Mouse (Mus musculus) liver, embryonic 13.5 days (tissue): ENCODE results near the gene Gm20696. TPM values are rescaled to one million over a fixed set of nuclear protein-coding genes. Genes with fewer than 3 reads are reported as not detected.

Experiments
- ATAC-seq: fragments of 200-750 bp; cut with Nextera tagmentation; 2 replicates; pipeline ENCODE4 v1.8.0; 2017; ENCODE audit warnings: low read depth, mild to moderate bottlenecking, moderate number of reproducible peaks, moderate library complexity
- DNase-seq: peaks from one replicate; pipeline ENCODE4 v3.0.0; 2022
- H3K27ac ChIP-seq: fragments of 300-500 bp; sonication (generic); 2 replicates; pipeline ENCODE4 v1.5.1; 2015; ENCODE audit warnings: moderate library complexity, mild to moderate bottlenecking, inconsistent platforms
- H3K27me3 ChIP-seq: fragments of 300-500 bp; sonication (generic); 2 replicates; pipeline ENCODE4 v1.6.1; 2015; ENCODE audit warnings: mild to moderate bottlenecking, inconsistent platforms
- H3K36me3 ChIP-seq: fragments of 300-500 bp; sonication (generic); 2 replicates; pipeline ENCODE4 v1.6.1; 2015; ENCODE audit warnings: mild to moderate bottlenecking, inconsistent platforms
- H3K4me1 ChIP-seq: fragments of 300-500 bp; sonication (generic); replicated peaks from 2 replicates; pipeline ENCODE4 v1.6.1; 2015; ENCODE audit warnings: inconsistent platforms
- H3K4me2 ChIP-seq: fragments of 300-500 bp; sonication (generic); 2 replicates; pipeline ENCODE4 v1.6.1; 2015; ENCODE audit warnings: inconsistent platforms, mild to moderate bottlenecking, moderate library complexity
- H3K4me3 ChIP-seq: fragments of 300-500 bp; sonication (generic); replicated peaks from 2 replicates; pipeline ENCODE4 v1.5.1; 2015; ENCODE audit warnings: mild to moderate bottlenecking, inconsistent platforms
- H3K9ac ChIP-seq: fragments of 300-500 bp; sonication (generic); 2 replicates; pipeline ENCODE4 v1.6.1; 2015; ENCODE audit warnings: mild to moderate bottlenecking, inconsistent platforms
- H3K9me3 ChIP-seq: fragments of 300-500 bp; sonication (generic); replicated peaks from 2 replicates; pipeline ENCODE4 v1.6.1; 2016; ENCODE audit warnings: inconsistent platforms
- WGBS: fragments of 180-500 bp; shearing (Covaris S2); methylation state at CpG from one replicate; pipeline ENCODE4 v1.1.7; 2015; ENCODE audit not compliant: insufficient replicate concordance; 5-methylcytosine and 5-hydroxymethylcytosine counted together
- polyA plus RNA-seq: library from polyadenylated mRNA; unstranded; fragments of >200 nt; fragmentation: Nextera tagmentation; extraction: Ambion mirVana; gene quantifications from 2 replicates; pipeline ENCODE4 v1.2.1, GENCODE M21; 2015

The Gm20696 gene
- polyA plus RNA-seq, 1 experiment from 2014 or later: 0.58 TPM

- Histone ChIP-seq H3K27ac (no peak overlapping the region), H3K27me3 (peaks cover 11% of the 10 kb centered on the region), H3K36me3 (peaks cover 3% of the 10 kb centered on the region; the same call in 1 of the 2 replicates), H3K9me3 (no peaks in the 10 kb centered on the region), H3K9ac (no peak overlapping the region), H3K4me1 (peaks cover 10% of the 10 kb centered on the region), H3K4me3 (no peak overlapping the region), H3K4me2 (no peak overlapping the region)
- ATAC-seq: no peak
- DNase-seq: no peak
- WGBS: 76% methylated on average over 7 of the region's 7 CpGs
Measured at GRCm38 (mm10) chr6:99515667-99516199, 150.9 kb downstream of the Gm20696 start.

- Histone ChIP-seq H3K9ac (no peak overlapping the region), H3K4me2 (no peak overlapping the region), H3K27me3 (no peaks in the 10 kb centered on the region), H3K9me3 (no peaks in the 10 kb centered on the region), H3K4me1 (peaks cover 20% of the 10 kb centered on the region), H3K36me3 (peaks cover 3% of the 10 kb centered on the region; the same call in 1 of the 2 replicates), H3K4me3 (no peak overlapping the region), H3K27ac (no peak overlapping the region)
- DNase-seq (no peak), ATAC-seq (no peak)
- WGBS: 74% methylated on average over 6 of the region's 6 CpGs
Measured at GRCm38 (mm10) chr6:99511862-99512261, 154.7 kb downstream of the Gm20696 start.

GRCm38 (mm10) chr6:99509189-99509592, 157.4 kb downstream of the Gm20696 start:
- WGBS: 79% methylated on average over 9 of the region's 9 CpGs
- DNase-seq (no peak), ATAC-seq (no peak)
- Histone ChIP-seq H3K9me3 (no peaks in the 10 kb centered on the region), H3K36me3 (peaks cover 5% of the 10 kb centered on the region; the same call in 1 of the 2 replicates), H3K4me1 (peaks cover 20% of the 10 kb centered on the region), H3K27ac (no peak overlapping the region), H3K27me3 (no peaks in the 10 kb centered on the region), H3K4me3 (no peak overlapping the region), H3K9ac (no peak overlapping the region), H3K4me2 (no peak overlapping the region)

- peaks cover 31% of the 10 kb centered on the region for H3K4me1 ChIP-seq
- H3K36me3 ChIP-seq: peaks cover 5% of the 10 kb centered on the region; the same call in 1 of the 2 replicates
- H3K4me2 ChIP-seq: no peak overlapping the region
- no peak overlapping the region for H3K4me3 ChIP-seq
- no peak overlapping the region for H3K27ac ChIP-seq
- no peak overlapping the region for H3K9ac ChIP-seq
- ATAC-seq (no peak), DNase-seq (no peak)
- H3K27me3 ChIP-seq: no peaks in the 10 kb centered on the region
- no peaks in the 10 kb centered on the region for H3K9me3 ChIP-seq
- WGBS: 73% methylated on average over 6 of the region's 6 CpGs
Measured at GRCm38 (mm10) chr6:99506816-99507215, 159.8 kb downstream of the Gm20696 start.

GRCm38 (mm10) chr6:99503741-99504140, 162.9 kb downstream of the Gm20696 start:
- no peaks in the 10 kb centered on the region for H3K9me3 ChIP-seq
- no peak overlapping the region for H3K4me3 ChIP-seq
- no peaks in the 10 kb centered on the region for H3K27me3 ChIP-seq
- 68% methylated on average over 1 of the region's 1 CpGs for WGBS
- ATAC-seq (no peak), DNase-seq (no peak)
- peaks cover 25% of the 10 kb centered on the region for H3K4me1 ChIP-seq
- no peak overlapping the region for H3K4me2 ChIP-seq
- H3K36me3 ChIP-seq: peaks cover 5% of the 10 kb centered on the region; the same call in 1 of the 2 replicates
- H3K27ac ChIP-seq: no peak overlapping the region
- H3K9ac ChIP-seq: no peak overlapping the region

- H3K9ac ChIP-seq: no peak overlapping the region
- H3K27me3 ChIP-seq: no peaks in the 10 kb centered on the region
- no peak overlapping the region for H3K4me3 ChIP-seq
- WGBS: 72% methylated on average over 2 of the region's 2 CpGs
- H3K27ac ChIP-seq: no peak overlapping the region
- H3K36me3 ChIP-seq: peaks cover 5% of the 10 kb centered on the region; the same call in 1 of the 2 replicates
- ATAC-seq: peak; percentile 11; the same call in 1 of the 2 replicates
- no peak overlapping the region for H3K4me2 ChIP-seq
- no peaks in the 10 kb centered on the region for H3K9me3 ChIP-seq
- DNase-seq: no peak
- H3K4me1 ChIP-seq: peaks cover 28% of the 10 kb centered on the region
Measured at GRCm38 (mm10) chr6:99502727-99503126, 163.9 kb downstream of the Gm20696 start.

GRCm38 (mm10) chr6:99502314-99502713, 164.3 kb downstream of the Gm20696 start:
- Histone ChIP-seq H3K27ac (no peak overlapping the region), H3K4me1 (peaks cover 28% of the 10 kb centered on the region), H3K36me3 (peaks cover 5% of the 10 kb centered on the region; the same call in 1 of the 2 replicates), H3K9ac (no peak overlapping the region), H3K4me3 (no peak overlapping the region), H3K27me3 (no peaks in the 10 kb centered on the region), H3K9me3 (no peaks in the 10 kb centered on the region), H3K4me2 (no peak overlapping the region)
- WGBS: 77% methylated on average over 6 of the region's 6 CpGs
- no peak for DNase-seq
- peak; percentile 30; the same call in 1 of the 2 replicates for ATAC-seq

- peak overlapping the region; percentile 21; the same call in 1 of the 2 replicates for H3K27ac ChIP-seq
- no peak overlapping the region for H3K4me2 ChIP-seq
- no peaks in the 10 kb centered on the region for H3K9me3 ChIP-seq
- no peak overlapping the region for H3K4me3 ChIP-seq
- DNase-seq (no peak), ATAC-seq (peak; percentile 42; the same call in 1 of the 2 replicates)
- WGBS: 64% methylated on average over 3 of the region's 3 CpGs
- no peak overlapping the region for H3K9ac ChIP-seq
- no peaks in the 10 kb centered on the region for H3K27me3 ChIP-seq
- H3K36me3 ChIP-seq: no peaks in the 10 kb centered on the region
- peaks cover 42% of the 10 kb centered on the region for H3K4me1 ChIP-seq
Measured at GRCm38 (mm10) chr6:99500570-99501270, 165.9 kb downstream of the Gm20696 start.

- H3K27ac ChIP-seq: no peak overlapping the region
Measured at GRCm38 (mm10) chr6:99498082-99498481, 168.5 kb downstream of the Gm20696 start.

GRCm38 (mm10) chr6:99496114-99496513, 170.5 kb downstream of the Gm20696 start:
- 48% methylated on average over 5 of the region's 5 CpGs for WGBS
- Histone ChIP-seq H3K9ac (no peak overlapping the region), H3K4me3 (no peak overlapping the region), H3K27ac (no peak overlapping the region), H3K27me3 (no peaks in the 10 kb centered on the region), H3K4me2 (no peak overlapping the region), H3K4me1 (peaks cover 43% of the 10 kb centered on the region), H3K36me3 (no peaks in the 10 kb centered on the region), H3K9me3 (no peaks in the 10 kb centered on the region)
- DNase-seq (no peak), ATAC-seq (no peak)

More at GRCm38 (mm10) chr6:99498082-99498481, 168.5 kb downstream of the Gm20696 start:
- Histone ChIP-seq H3K9ac (no peak overlapping the region), H3K9me3 (no peaks in the 10 kb centered on the region), H3K27me3 (no peaks in the 10 kb centered on the region), H3K36me3 (no peaks in the 10 kb centered on the region), H3K4me1 (peaks cover 42% of the 10 kb centered on the region), H3K4me2 (no peak overlapping the region), H3K4me3 (no peak overlapping the region)
- ATAC-seq (no peak), DNase-seq (no peak)
- WGBS: 58% methylated on average over 7 of the region's 7 CpGs

GRCm38 (mm10) chr6:99492937-99493336, 173.7 kb downstream of the Gm20696 start:
- DNase-seq: no peak
- H3K27ac ChIP-seq: no peak overlapping the region

More at GRCm38 (mm10) chr6:99492937-99493336, 173.7 kb downstream of the Gm20696 start:
- Histone ChIP-seq H3K4me2 (no peak overlapping the region), H3K4me3 (no peak overlapping the region), H3K36me3 (no peaks in the 10 kb centered on the region), H3K9me3 (no peaks in the 10 kb centered on the region), H3K4me1 (peaks cover 60% of the 10 kb centered on the region), H3K9ac (no peak overlapping the region), H3K27me3 (no peaks in the 10 kb centered on the region)
- WGBS: 23% methylated on average over 3 of the region's 3 CpGs
- ATAC-seq: peak; percentile 62; the same call in 1 of the 2 replicates
